Mouse (Mus musculus): Measurements from ENCODE around the gene Nfkbie.

Gene Nfkbie

GRCm38 (mm10) chr17:45581567-45581983 lies 26.1 kb downstream of the Nfkbie start:
- peak; percentile 75 for DNase-seq (ENCODE audit: low spot score)

- no peak for DNase-seq (ENCODE audit: low spot score)
Measured at GRCm38 (mm10) chr17:45582188-45582587, 26.7 kb downstream of the Nfkbie start.

- no peak for DNase-seq (ENCODE audit: low spot score)
Measured at GRCm38 (mm10) chr17:45582715-45583355, 27.3 kb downstream of the Nfkbie start.

GRCm38 (mm10) chr17:45584096-45584896 lies 28.8 kb downstream of the Nfkbie start:
- DNase-seq (ENCODE audit: low spot score): peak; percentile 95

DNA sequence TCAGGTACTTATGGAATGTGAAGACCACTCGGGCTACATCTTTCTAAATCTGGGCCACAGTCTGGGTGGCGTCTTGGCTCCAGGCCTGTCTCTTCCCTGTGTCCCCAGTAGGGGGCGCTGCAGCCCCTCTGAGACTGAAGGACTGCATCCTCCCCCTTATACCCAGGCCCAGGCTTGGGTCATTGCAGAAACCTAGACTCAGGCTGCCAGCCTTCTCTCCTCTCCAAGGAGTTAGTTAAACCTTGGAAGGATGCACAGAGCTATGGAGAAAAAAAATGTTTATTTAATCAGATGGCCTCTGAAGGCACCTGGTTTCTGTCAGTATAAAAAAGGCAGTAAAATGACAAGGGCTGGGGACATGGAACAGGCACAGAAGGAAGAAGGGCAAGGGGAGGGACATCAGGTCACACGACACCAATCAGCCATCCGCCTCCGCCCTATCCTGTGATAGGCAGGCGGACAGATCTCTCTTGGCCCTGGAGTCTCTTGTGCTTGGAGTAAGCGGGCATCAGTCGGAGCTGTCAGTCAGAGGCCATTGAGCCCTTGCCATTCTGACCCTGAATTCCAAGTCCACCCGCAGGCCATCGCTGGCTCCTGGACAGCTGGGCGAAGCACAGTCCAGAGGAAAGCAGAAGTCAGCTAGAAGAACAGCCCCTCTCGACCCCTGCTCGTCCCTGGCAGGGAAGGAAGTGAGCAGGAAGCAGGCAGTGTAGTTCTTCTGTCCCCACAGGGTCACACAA lies 29.6 kb downstream of the Nfkbie start:
- peak; percentile 91 for DNase-seq (ENCODE audit: low spot score)

DNA sequence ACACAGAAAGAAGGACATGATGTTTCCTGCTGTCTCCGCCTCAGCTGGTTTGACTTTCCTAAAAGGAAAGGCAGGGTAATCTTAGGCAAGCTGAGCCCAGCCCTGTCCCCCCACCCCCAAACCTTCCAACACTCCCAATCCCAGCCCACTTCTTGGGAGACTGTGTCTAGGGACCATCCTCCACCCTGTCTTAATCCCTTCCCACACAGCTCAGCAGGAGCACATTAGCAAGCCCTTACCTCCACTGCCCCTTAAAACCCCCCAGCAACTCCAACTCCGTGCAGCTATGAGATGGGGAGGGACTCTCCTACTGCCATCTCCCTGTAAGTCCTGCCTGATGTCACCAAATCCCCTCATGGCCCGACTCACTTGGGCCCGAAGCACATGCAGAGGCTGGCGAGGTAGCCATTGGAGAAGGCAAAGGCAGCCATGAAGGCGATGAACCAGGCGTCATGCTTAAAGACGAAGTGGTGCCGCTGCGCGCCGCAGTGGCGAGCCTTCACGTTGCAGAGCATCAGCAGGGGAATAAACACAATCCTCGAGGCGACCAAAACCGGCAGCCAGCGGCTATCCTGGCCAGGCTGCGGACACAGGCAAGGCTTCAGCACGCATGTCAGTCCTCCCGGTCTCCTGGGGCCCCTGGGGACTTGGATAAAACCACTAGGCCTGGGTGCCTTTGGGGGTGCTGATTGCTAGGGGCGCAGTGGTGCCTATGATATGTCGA lies 30.4 kb downstream of the Nfkbie start:
- no peak for DNase-seq (ENCODE audit: low spot score)

- DNase-seq (ENCODE audit: low spot score): no peak
Measured at GRCm38 (mm10) chr17:45586449-45586837, 30.9 kb downstream of the Nfkbie start.

GRCm38 (mm10) chr17:45588370-45588769 lies 32.9 kb downstream of the Nfkbie start:
- no peak for DNase-seq (ENCODE audit: low spot score)

GRCm38 (mm10) chr17:45589236-45589635 lies 33.7 kb downstream of the Nfkbie start:
- DNase-seq (ENCODE audit: low spot score): peak; percentile 39

DNA sequence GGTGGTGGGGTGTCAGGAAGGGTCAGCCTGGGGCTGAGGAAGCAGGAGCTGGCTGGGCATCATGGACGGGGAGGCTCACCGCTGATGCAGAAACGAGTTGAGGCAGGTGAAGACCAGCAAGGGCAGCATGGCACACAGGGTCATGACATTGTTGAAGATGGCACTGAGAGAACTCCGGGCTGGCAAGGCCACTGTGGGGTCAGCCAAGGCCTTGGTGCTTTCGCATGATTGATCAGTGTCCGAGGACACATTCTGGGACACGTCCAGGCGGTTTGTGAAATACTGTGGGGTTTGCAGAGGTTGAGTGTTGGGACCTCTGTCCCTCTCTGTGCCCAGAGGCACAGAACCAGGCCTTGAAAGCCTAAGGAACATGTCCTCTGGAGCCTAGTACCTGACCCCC lies 34.3 kb downstream of the Nfkbie start:
- DNase-seq (ENCODE audit: low spot score): peak; percentile 41

DNA sequence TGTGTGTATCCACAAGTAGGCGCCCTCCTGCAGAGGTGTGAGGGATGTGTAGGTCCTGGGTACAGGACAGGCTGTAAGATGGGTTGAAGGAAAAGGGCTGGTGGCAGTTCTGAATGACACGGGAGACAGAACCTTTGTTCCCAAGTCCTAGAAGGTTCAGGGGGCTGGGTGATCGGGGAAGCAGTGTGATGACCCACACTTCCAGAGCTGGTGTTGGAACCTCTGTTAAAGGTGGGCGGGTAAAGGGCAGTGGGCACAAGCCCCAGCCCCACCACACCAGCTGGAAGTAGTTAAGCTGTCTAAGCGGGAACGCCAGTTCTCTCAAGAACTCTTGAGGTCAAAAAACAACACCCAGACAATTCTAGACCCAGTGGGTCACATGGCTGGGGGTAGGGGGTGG lies 34.9 kb downstream of the Nfkbie start:
- peak; percentile 37 for DNase-seq (ENCODE audit: low spot score)

DNA sequence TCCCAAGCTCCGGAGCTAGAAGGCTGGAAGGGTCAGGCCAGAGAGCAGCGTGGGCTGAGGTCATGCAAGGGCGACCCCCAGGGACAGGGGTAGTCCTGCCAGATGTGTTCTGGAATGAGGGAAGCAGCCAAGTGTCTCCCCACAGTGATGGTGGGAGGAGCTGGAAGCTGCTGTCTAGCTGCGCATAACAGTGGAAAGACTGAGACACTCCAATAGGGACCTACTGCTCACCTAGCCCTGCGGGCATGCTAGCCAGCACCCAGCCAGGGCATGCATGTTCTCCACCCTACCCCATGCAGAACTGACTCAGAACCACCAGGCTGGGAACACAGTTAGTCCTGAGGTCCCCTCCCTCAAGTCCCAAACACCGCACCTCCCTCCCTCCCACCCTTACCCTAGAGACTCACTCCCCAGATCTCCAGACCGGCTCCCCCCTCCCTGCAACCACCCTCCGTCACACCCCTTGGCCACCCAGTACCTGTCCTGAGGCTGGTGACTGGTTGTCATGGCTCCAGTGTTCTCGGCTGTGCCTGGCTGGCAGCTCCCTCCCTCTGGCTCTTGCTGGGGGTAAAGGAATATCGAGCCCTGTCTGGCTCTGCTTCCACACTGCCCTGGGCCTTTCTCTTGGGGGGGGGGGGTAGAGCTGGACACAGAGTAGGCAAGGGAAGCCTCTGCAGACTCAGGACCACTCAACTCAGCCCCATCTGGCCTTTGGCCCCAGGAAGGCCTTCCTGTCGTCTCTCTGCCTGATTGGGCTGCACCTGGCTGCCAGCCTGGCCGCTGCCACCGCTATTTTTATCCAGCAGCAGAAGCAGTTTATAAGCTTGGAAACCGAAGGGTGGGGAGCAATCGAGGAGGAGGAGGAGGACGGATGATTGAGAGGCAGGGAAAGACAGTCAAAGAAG lies 36.5 kb downstream of the Nfkbie start:
- DNase-seq (ENCODE audit: low spot score): peak; percentile 72

- peak; percentile 70 for DNase-seq (ENCODE audit: low spot score)
Measured at GRCm38 (mm10) chr17:45592606-45593431, 37.3 kb downstream of the Nfkbie start.

DNA sequence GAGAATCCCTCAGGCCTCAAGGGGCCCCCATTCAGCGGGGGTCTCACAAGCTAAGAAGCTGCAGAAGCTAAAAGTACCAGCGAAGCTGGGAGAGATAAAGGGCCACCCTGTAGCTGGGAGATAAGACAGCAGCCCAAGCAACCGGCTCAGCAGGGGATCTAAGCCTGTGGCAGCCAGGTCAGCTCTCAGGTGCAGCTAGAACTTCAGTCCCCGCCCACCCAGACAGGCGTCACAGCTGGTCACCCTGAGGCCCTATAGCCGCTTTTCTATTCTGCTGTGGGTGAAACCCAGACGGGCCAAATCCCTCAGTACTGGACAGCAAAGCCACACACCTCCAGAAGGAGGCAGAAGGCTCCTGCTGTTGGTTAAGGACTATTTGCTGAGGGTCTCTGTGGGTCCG lies 38.0 kb downstream of the Nfkbie start:
- peak; percentile 62 for DNase-seq (ENCODE audit: low spot score)

- no peak for DNase-seq (ENCODE audit: low spot score)
Measured at GRCm38 (mm10) chr17:45594195-45594594, 38.7 kb downstream of the Nfkbie start.

DNA sequence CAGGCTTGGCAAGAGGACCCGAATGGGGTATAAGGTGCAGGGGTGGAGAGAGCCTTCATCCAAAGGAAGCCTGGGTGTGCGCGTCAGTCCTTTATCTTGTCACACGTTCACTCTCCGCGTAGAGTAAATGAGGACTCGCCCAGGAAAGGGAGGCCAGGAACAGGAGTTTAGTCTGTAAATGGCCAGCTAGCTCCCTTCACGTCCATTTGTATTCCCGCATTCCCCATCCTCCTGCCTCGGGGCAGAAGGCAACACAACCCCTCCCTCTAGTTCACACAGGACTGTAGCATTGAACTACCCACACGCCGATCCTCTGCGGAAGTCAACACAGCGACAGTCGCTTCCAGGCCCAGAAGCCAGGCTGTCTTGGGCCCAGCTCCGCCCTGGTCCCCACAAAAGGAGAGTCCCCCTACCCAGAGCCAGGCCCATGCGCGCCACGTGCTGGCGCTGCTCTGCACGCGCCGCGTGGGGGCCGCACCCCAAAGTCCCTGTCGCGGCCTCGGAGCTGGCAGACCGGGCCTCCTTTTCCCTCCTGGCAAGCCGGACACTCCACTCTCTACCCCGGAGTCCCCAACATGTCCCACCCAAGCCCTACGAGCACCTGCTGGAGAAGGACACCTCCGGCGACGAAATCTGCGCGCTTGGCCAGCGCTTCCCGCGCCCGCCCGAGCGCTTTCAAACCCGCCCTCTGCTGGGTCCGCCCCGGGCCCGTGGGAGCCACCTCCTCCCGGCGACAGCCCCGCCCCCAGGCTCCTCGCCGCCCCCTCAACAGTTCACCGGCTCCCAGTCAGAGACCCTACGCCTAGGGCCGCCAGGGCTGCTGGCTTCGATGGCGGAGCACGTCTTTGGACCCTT lies 39.6 kb downstream of the Nfkbie start:
- peak; percentile 93 for DNase-seq (ENCODE audit: low spot score)

- DNase-seq (ENCODE audit: low spot score): no peak
Measured at GRCm38 (mm10) chr17:45595736-45596390, 40.4 kb downstream of the Nfkbie start.

- DNase-seq (ENCODE audit: low spot score): peak; percentile 84
Measured at GRCm38 (mm10) chr17:45596631-45597396, 41.3 kb downstream of the Nfkbie start.
